Mouse (Mus musculus) liver, postnatal 0 days (tissue): Measurements from ENCODE around the gene Fut7.

Experiments used
- CTCF ChIP-seq: sonication (generic); IDR thresholded peaks from 2 replicates; pipeline ENCODE4 v1.5.1; 2016; ENCODE audit warnings: antibody characterized with exemption, low read depth
- EP300 ChIP-seq: IDR thresholded peaks from 2 replicates; pipeline ENCODE4 v1.6.1; 2016; ENCODE audit warnings: antibody characterized with exemption, low read depth, mild to moderate bottlenecking

DNA sequence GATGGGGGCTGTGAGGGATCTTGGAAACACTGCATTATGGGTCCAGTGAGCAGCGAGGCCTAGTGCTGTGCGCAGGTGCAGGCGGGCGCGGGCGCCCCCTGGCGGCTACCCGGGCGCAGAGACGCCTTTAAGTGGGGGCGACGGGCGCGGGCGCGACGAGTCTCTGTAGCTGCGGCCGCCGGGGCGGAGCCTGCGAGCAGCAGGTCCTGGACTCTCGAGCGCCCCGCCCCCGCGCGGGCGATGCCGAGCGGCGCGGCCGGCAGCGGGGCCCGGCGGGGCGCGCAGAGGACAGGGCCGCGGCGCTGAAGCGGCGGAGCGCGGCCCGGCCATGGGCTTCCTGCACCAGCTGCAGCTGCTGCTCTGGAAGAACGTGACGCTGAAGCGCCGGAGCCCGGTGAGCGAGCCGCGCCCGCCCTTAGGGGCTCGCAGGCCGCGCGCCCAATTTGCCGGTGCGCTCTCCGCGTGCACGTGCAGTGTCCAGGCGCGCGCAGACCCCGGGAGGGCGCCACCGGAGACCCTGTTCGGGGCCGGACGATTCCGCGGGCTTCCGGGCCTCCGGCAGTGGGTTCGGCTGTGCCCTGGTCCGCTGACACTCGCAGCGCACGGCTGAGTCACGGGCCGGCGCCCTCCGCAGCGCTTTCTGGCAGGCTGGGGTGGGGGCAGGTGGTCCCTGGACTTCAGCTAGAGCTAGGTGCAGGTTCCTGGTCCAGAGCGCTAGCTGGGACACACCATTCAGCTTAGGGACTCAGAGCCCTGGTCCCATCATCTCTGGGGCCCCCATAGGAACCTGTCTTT, 5.6 kb downstream of the Fut7 start, which contains the start of gene Abca2:
- TF ChIP-seq CTCF (peak; percentile 94), EP300 (no peak)
